Mouse (Mus musculus): ENCODE measurements around the gene Ribc1. TPM values are rescaled to one million over a fixed set of nuclear protein-coding genes. Genes with fewer than 3 reads are reported as not detected.

Gene Ribc1
- 0.93 TPM for polyA plus RNA-seq (2017; shearing (Covaris generic))

DNA sequence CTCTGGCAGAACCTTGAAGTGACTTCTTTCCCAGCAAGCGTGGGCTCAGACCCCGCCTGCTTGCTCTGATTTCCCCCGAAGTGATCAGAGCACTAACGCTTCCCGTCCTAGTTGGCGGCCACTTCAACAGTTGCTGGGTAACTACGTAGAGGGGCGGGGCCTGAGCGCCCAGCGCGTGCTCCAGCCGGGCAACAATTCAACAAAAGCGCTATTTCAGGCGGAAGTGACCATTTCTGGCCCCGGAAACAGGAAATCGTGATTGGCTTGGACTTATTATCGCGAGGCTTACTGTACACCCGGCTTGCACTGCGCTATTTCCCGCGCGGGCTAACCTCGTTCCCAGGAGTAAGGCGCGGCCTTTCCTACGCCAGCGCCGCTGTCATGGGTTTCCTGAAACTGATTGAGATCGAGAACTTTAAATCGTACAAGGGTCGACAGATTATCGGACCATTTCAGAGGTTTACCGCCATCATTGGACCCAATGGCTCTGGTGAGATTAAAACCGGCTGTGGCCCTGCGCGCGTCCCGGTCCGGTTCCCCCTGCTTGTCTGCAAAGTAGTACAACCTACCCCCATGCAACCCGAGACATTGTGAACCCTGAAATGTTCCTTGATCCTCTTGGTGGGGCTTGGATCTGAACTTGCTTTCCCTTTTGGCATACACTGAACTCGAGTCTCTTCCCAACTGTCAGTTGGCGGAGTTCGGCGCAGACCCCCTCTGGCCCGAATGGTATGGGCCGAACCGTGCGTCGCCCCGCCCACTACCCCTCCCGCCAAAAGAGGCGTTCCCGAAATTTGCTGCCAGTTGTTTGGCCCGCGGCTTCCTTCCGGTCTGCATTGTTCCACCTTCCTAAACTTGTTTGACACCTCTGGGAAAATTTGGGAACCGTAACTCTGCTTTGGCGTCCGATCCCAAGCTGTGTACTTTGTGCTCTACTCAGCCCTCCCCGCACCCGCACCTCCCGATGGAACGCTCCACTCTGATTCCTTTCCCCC lies at the start of gene Ribc1, which contains the start of gene Smc1a:
Ribc1 (minus strand) TSS at position 145 of the 995 bp plus-strand sequence.
Smc1a (plus strand) TSS at position 278 of the 995 bp plus-strand sequence.

DNA sequence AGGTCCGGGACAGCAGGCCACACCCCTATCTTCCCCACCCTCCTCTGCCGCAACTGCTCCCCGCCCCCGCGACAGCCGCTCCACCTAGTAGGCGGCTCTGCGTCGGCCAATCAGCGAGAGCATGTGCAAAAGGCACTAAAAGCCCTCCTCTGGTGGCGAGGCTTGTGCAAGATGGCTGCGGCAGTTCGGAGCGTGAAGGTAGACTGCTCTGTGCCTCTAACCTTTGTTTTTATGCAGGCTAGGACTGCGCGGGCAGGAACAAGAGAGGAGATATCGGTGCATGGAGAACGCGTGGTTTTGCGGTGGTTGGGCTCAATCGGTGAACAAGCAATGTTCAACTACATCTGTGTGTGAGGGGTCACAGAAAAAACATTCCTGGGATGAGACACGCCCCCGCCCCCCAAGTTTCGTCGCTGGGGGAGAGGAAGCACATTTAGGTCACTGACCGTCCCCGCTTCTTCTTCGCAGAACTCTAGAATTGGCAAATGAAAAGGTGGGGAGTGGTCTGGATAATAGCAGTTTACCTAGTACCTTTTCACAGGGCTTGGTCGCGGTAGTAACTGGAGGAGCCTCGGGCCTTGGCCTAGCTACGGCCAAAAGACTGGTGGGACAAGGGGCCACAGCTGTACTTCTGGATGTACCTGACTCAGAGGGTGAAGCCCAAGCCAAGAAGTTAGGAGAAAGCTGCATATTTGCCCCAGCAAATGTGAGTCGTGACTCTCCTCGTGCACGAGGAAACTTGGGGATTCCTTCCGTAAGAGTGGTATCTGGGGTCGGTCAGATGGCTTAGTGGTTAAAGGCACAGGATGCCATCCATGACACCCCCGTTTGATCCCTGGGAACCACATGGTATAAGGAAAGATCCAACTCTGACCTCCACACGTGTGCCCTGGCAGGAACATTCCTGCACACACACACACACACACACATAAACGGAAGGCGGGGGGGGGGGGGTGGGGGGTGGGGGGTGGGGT lies 14.1 kb downstream of the Ribc1 start, which contains the start of gene Hsd17b10:
Hsd17b10 (plus strand) TSS at position 109 of the 974 bp plus-strand sequence.

Other genes starting within 250 kb of the Ribc1 start
- gene Huwe1, start 215.5 kb downstream of the Ribc1 start, polyA plus RNA-seq (2017; shearing (Covaris generic)): 41.7 TPM
- gene Hsd17b10, start 14.4 kb downstream of the Ribc1 start, polyA plus RNA-seq (2017; shearing (Covaris generic)): 43.9 TPM
- 57.1 TPM for gene Smc1a, start 133 bp upstream of the Ribc1 start, polyA plus RNA-seq (2017; shearing (Covaris generic))
- gene Iqsec2, start 128.0 kb upstream of the Ribc1 start, polyA plus RNA-seq (2017; shearing (Covaris generic)): not detected
- 36.3 TPM for gene Kdm5c, start 216.7 kb upstream of the Ribc1 start, polyA plus RNA-seq (2017; shearing (Covaris generic))

All from effector memory CD4-positive, alpha-beta T cell, adult 7 months (primary cell).